Mouse (Mus musculus) neural tube, embryonic 11.5 days (tissue): ENCODE results near the gene Stx6. TPM values are rescaled to one million over a fixed set of nuclear protein-coding genes. Genes with fewer than 3 reads are reported as not detected.

Experiments
- ATAC-seq: fragments of 200-750 bp; cut with Nextera tagmentation; 2 replicates; pipeline ENCODE4 v1.8.0; 2017; ENCODE audit warnings: moderate number of reproducible peaks, mild to moderate bottlenecking, moderate TSS enrichment, moderate library complexity; ENCODE audit not compliant: insufficient read depth, low FRiP score, low TSS enrichment
- DNase-seq: peaks from one replicate; pipeline ENCODE4 v3.0.0-alpha.2; 2015; ENCODE audit warnings: low spot score
- H3K27ac ChIP-seq: fragments of 300-500 bp; sonication (generic); 2 replicates; pipeline ENCODE4 v1.5.1; 2014; ENCODE audit warnings: low read depth, mild to moderate bottlenecking, low read length
- H3K27me3 ChIP-seq: fragments of 300-500 bp; sonication (generic); 2 replicates; pipeline ENCODE4 v1.6.1; 2014; ENCODE audit warnings: mild to moderate bottlenecking, low read length, mixed read lengths; ENCODE audit not compliant: control insufficient read depth, insufficient read depth
- H3K36me3 ChIP-seq: fragments of 300-500 bp; sonication (generic); 2 replicates; pipeline ENCODE4 v1.6.1; 2014; ENCODE audit warnings: mild to moderate bottlenecking, low read length, moderate library complexity, mixed read lengths; ENCODE audit not compliant: control insufficient read depth, insufficient read depth
- H3K4me1 ChIP-seq: fragments of 300-500 bp; sonication (generic); 2 replicates; pipeline ENCODE4 v1.6.1; 2014; ENCODE audit warnings: low read length, mixed read lengths; ENCODE audit not compliant: control insufficient read depth, insufficient read depth
- H3K4me2 ChIP-seq: fragments of 300-500 bp; sonication (generic); 2 replicates; pipeline ENCODE4 v1.6.1; 2014; ENCODE audit warnings: low read depth, mild to moderate bottlenecking, moderate library complexity
- H3K4me3 ChIP-seq: fragments of 300-500 bp; sonication (generic); 2 replicates; pipeline ENCODE4 v1.5.1; 2014; ENCODE audit warnings: low read depth, low read length
- H3K9ac ChIP-seq: fragments of 300-500 bp; sonication (generic); 2 replicates; pipeline ENCODE4 v1.6.1; 2014; ENCODE audit warnings: mild to moderate bottlenecking, low read length
- H3K9me3 ChIP-seq: fragments of 300-500 bp; sonication (generic); 2 replicates; pipeline ENCODE4 v1.6.1; 2016; ENCODE audit warnings: low read length; ENCODE audit not compliant: control insufficient read depth
- WGBS: fragments of 180-500 bp; shearing (Covaris S2); extraction: QIAGEN DNeasy Blood & Tissue Kit; methylation state at CpG from one replicate; pipeline ENCODE4 v1.1.7; 2014; 5-methylcytosine and 5-hydroxymethylcytosine counted together
- polyA plus RNA-seq: library from polyadenylated mRNA; unstranded; fragments of >200 nt; fragmentation: Nextera tagmentation; extraction: Ambion mirVana; gene quantifications from 2 replicates; pipeline ENCODE4 v1.2.1, GENCODE M21; 2014

Stx6 gene
- polyA plus RNA-seq, 1 experiment from 2014 or later: 111 TPM

- Histone ChIP-seq H3K27me3 (no peaks in the 10 kb centered on the region), H3K4me3 (no peak overlapping the region), H3K9ac (no peak overlapping the region), H3K36me3 (no peaks in the 10 kb centered on the region), H3K4me1 (peaks cover 40% of the 10 kb centered on the region), H3K9me3 (no peaks in the 10 kb centered on the region), H3K27ac (0 out of 2 replicates have a peak overlapping the region, but pooled peaks have one; percentile 42), H3K4me2 (no peak overlapping the region)
- DNase-seq (no peak), ATAC-seq (no peak)
- 77% methylated on average over 12 of the region's 12 CpGs for WGBS
Observed at GRCm38 (mm10) chr1:155232385-155232784, 73.9 kb downstream of the Stx6 start.

DNA sequence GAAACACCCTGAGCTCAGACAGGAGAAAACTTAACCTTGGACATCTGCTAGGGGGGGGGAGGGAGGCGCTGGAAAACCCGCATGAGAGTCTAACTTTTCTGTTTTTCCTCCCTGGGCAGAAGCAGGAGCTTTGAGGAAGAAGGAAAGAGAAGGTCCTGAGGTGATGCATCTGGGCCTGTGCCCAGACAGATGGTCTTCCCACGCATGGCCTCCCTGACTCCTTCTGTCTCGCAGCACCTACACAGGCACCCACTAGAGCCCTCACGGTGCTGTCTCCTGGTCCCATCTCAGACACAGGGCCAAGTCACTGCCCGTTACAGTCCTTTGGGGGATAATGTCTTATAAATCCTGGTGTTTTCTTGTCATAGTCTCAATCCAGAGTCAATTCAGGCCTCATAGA lies 74.3 kb downstream of the Stx6 start:
- H3K4me1 ChIP-seq: peaks cover 40% of the 10 kb centered on the region
- no peaks in the 10 kb centered on the region for H3K36me3 ChIP-seq
- no peak overlapping the region for H3K9ac ChIP-seq

DNA sequence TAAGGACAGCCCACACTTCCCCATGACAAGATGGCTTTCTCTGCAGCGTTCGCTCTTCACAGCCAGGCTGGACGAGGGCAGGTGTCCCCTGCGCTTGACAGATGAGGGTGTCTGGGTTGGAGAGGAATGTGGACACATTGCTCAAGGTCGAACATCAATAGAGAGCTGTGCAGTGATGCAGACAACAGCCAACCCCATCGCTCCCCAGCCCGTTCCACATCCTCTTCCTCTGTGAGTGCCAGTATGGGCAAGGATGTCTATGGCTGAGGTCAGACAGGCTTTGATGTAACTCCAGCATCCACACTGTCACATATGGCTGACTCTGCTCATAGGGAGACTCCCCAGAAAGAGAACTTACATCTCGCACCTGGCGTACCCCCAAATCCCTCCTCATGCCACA lies 74.9 kb downstream of the Stx6 start:
- H3K9me3 ChIP-seq: no peaks in the 10 kb centered on the region
- DNase-seq (no peak), ATAC-seq (no peak)
- H3K4me3 ChIP-seq: no peak overlapping the region
- no peak overlapping the region; the same call in 1 of the 2 replicates for H3K9ac ChIP-seq
- H3K4me2 ChIP-seq: no peak overlapping the region
- H3K27me3 ChIP-seq: no peaks in the 10 kb centered on the region
- H3K36me3 ChIP-seq: no peaks in the 10 kb centered on the region
- peaks cover 37% of the 10 kb centered on the region for H3K4me1 ChIP-seq
- 84% methylated on average over 9 of the region's 9 CpGs for WGBS
- peak overlapping the region; percentile 84 for H3K27ac ChIP-seq

More for the DNA sequence above, 74.3 kb downstream of the Stx6 start:
- DNase-seq: no peak
- Histone ChIP-seq H3K4me2 (no peak overlapping the region), H3K9me3 (no peaks in the 10 kb centered on the region), H3K27ac (0 out of 2 replicates have a peak overlapping the region, but pooled peaks have one; percentile 42), H3K27me3 (no peaks in the 10 kb centered on the region), H3K4me3 (no peak overlapping the region)
- WGBS: 68% methylated on average over 6 of the region's 6 CpGs
- ATAC-seq: no peak

- H3K4me2 ChIP-seq: no peak overlapping the region
- ATAC-seq (no peak), DNase-seq (peak; percentile 65)
- no peaks in the 10 kb centered on the region for H3K36me3 ChIP-seq
- H3K4me1 ChIP-seq: peaks cover 33% of the 10 kb centered on the region
- H3K9me3 ChIP-seq: no peaks in the 10 kb centered on the region
- H3K4me3 ChIP-seq: no peak overlapping the region
- 27% methylated on average over 14 of the region's 14 CpGs for WGBS
- H3K27me3 ChIP-seq: no peaks in the 10 kb centered on the region
- H3K27ac ChIP-seq: peak overlapping the region; percentile 84
- H3K9ac ChIP-seq: peak overlapping the region; percentile 30; the same call in 1 of the 2 replicates
Observed at GRCm38 (mm10) chr1:155233931-155234607, 75.6 kb downstream of the Stx6 start.

- no peaks in the 10 kb centered on the region for H3K9me3 ChIP-seq
- no peaks in the 10 kb centered on the region for H3K27me3 ChIP-seq
- H3K4me3 ChIP-seq: no peak overlapping the region
- H3K27ac ChIP-seq: no peak overlapping the region
- H3K36me3 ChIP-seq: no peaks in the 10 kb centered on the region
- DNase-seq (no peak), ATAC-seq (no peak)
- no peak overlapping the region for H3K4me2 ChIP-seq
- H3K9ac ChIP-seq: no peak overlapping the region
- 45% methylated on average over 2 of the region's 2 CpGs for WGBS
- peaks cover 25% of the 10 kb centered on the region for H3K4me1 ChIP-seq
Observed at GRCm38 (mm10) chr1:155235641-155236040, 77.1 kb downstream of the Stx6 start.

DNA sequence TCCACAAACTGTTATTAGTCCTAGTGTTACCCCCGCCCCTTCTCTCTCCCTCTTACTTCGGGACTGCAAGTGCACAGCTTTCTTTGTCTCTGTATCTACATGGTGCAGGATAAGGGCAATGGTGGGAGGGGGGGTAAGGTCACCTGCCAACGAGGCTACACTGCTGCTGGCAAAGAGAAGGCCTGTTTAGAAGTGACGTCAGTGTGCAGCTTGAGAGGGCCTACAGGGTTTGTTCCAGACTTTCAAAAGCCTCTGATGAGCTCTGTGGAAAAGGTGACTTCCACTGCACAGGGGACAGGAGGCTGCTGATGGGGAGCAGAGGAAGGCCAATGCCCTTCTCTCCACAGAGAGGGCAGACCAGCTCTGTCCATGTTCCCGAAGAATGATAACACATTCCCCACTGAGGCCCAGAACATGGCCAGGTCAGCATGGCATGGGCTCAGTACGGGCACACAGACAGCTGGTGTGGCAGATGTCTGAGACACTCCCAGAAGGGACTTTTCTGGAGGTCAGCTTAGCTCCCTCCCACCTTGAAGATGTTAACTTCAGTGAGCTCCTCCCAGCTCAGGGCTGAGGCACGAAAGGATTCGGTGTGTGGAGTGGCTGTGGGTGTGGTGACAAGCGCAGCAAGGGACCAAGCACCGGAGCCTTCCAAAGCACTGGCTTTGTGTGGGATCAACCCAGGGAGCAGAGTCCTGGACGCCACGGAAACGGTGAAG lies 78.0 kb downstream of the Stx6 start:
- no peak overlapping the region for H3K27ac ChIP-seq
- H3K27me3 ChIP-seq: no peaks in the 10 kb centered on the region
- H3K4me1 ChIP-seq: peaks cover 20% of the 10 kb centered on the region
- no peaks in the 10 kb centered on the region for H3K9me3 ChIP-seq
- no peak overlapping the region for H3K9ac ChIP-seq
- DNase-seq (no peak), ATAC-seq (no peak)
- H3K4me3 ChIP-seq: no peak overlapping the region
- no peak overlapping the region for H3K4me2 ChIP-seq
- no peaks in the 10 kb centered on the region for H3K36me3 ChIP-seq
- WGBS: 61% methylated on average over 13 of the region's 13 CpGs

- DNase-seq (no peak), ATAC-seq (no peak)
- Histone ChIP-seq H3K4me2 (no peak overlapping the region), H3K36me3 (no peaks in the 10 kb centered on the region), H3K4me3 (no peak overlapping the region), H3K27me3 (no peaks in the 10 kb centered on the region), H3K27ac (no peak overlapping the region), H3K4me1 (peaks cover 20% of the 10 kb centered on the region), H3K9ac (no peak overlapping the region), H3K9me3 (no peaks in the 10 kb centered on the region)
- WGBS: 79% methylated on average over 11 of the region's 11 CpGs
Observed at GRCm38 (mm10) chr1:155237390-155237789, 78.9 kb downstream of the Stx6 start.

DNA sequence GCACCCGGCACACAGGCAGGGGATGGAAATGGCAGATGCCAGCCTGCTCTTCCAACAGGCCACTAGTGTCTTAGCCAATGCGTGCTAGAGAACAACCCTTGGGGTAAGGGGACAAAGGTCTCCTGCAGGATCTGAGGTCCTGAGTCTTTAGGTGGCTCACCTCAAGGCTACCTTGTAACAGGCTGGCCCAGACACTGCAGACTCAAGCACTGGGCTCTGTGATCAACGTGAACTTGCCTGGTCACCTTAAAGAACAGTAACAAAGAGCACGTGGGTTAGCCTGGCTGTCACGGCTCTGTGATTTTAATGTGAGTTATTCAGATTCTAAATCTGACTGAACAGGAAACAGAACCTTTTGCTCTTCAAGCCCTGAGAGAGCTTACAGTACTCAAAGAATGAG lies 79.6 kb downstream of the Stx6 start:
- H3K36me3 ChIP-seq: no peaks in the 10 kb centered on the region
- DNase-seq (no peak), ATAC-seq (no peak)
- H3K27me3 ChIP-seq: no peaks in the 10 kb centered on the region
- no peak overlapping the region for H3K9ac ChIP-seq
- peaks cover 20% of the 10 kb centered on the region for H3K4me1 ChIP-seq
- no peak overlapping the region for H3K4me2 ChIP-seq
- no peak overlapping the region for H3K4me3 ChIP-seq
- WGBS: 85% methylated on average over 5 of the region's 5 CpGs
- H3K9me3 ChIP-seq: no peaks in the 10 kb centered on the region
- H3K27ac ChIP-seq: no peak overlapping the region

DNA sequence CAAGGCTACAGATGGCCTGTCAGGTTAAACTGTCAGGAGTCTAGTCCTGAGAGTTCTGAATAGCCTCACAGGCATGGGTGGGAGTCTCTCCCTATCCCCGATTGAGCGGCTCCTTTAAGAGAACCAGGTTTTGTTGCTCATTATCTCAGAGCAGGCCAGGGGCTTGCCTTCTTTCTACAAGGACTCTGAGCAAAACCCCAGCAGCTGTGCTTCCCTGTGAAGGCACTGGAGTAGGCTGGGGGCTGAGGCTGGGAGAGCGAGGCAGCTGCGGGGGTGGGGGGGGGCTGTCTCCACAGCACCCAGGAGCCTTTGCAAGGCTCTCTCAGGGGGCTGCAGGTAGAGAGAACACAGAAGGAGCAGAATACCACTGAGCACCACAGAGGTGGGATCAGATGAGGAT lies 80.7 kb downstream of the Stx6 start:
- H3K9ac ChIP-seq: no peak overlapping the region

More for the DNA sequence above, 80.7 kb downstream of the Stx6 start:
- no peaks in the 10 kb centered on the region; the same call in 1 of the 2 replicates for H3K27me3 ChIP-seq
- ATAC-seq (no peak), DNase-seq (no peak)
- peaks cover 12% of the 10 kb centered on the region for H3K4me1 ChIP-seq
- no peak overlapping the region for H3K4me3 ChIP-seq
- H3K36me3 ChIP-seq: no peaks in the 10 kb centered on the region
- no peak overlapping the region for H3K27ac ChIP-seq
- no peaks in the 10 kb centered on the region for H3K9me3 ChIP-seq
- WGBS: 89% methylated on average over 4 of the region's 4 CpGs
- no peak overlapping the region for H3K4me2 ChIP-seq
